Mouse (Mus musculus): ENCODE measurements around the gene Gp2. TPM values are rescaled to one million over a fixed set of nuclear protein-coding genes. Genes with fewer than 3 reads are reported as not detected.

The Gp2 gene
- polyA plus RNA-seq (2014; fragmentation: Nextera tagmentation; extraction: Ambion mirVana), result not detected in 2 replicates

- Histone ChIP-seq H3K4me2 (ENCODE audit: low read length) (no peak within 1 kb of the TSS), H3K4me1 (ENCODE audit: control insufficient read depth in 2 of 2, insufficient read depth in 2 of 2, low read length in 2 of 2) (no peaks in the 10 kb centered on the region), H3K9me3 (ENCODE audit: control insufficient read depth, low read length) (no peaks in the 10 kb centered on the region), H3K36me3 (ENCODE audit: control insufficient read depth, insufficient read depth, low read length) (no peaks in the 10 kb centered on the region), H3K27ac (replicated peaks in 1 of 2; ENCODE audit: control insufficient read depth in 1 of 2, insufficient read depth in 1 of 2, low read depth in 2 of 2, low read length in 2 of 2) (no peak within 1 kb of the TSS), H3K9ac (ENCODE audit: low read length) (no peak within 1 kb of the TSS), H3K4me3 (ENCODE audit: control insufficient read depth in 1 of 2, insufficient read depth in 1 of 2, low read depth in 1 of 2, low read length in 2 of 2) (no peak within 1 kb of the TSS), H3K27me3 (ENCODE audit: control insufficient read depth, insufficient read depth, low read length) (no peaks in the 10 kb centered on the region)
- ATAC-seq (ENCODE audit: insufficient number of reproducible peaks, insufficient read depth, low FRiP score, low read depth), result no peak
- WGBS, result 84% methylated on average over 6 of the region's 6 CpGs
Measured at GRCm38 (mm10) chr7:119459185-119459584, at the start of gene Gp2. Gene Gp2 (minus strand): TSS chr7:119459285.

- WGBS, result 72% methylated on average over 4 of the region's 4 CpGs
- Histone ChIP-seq H3K4me1 (ENCODE audit: control insufficient read depth in 2 of 2, insufficient read depth in 2 of 2, low read length in 2 of 2) (no peaks in the 10 kb centered on the region), H3K4me2 (ENCODE audit: low read length) (no peak overlapping the region), H3K27ac (replicated peaks in 1 of 2; ENCODE audit: control insufficient read depth in 1 of 2, insufficient read depth in 1 of 2, low read depth in 2 of 2, low read length in 2 of 2) (no peak overlapping the region), H3K9ac (ENCODE audit: low read length) (no peak overlapping the region), H3K9me3 (ENCODE audit: control insufficient read depth, low read length) (no peaks in the 10 kb centered on the region), H3K27me3 (ENCODE audit: control insufficient read depth, insufficient read depth, low read length) (no peaks in the 10 kb centered on the region), H3K36me3 (ENCODE audit: control insufficient read depth, insufficient read depth, low read length) (no peaks in the 10 kb centered on the region), H3K4me3 (ENCODE audit: control insufficient read depth in 1 of 2, insufficient read depth in 1 of 2, low read depth in 1 of 2, low read length in 2 of 2) (no peak overlapping the region)
- no peak for ATAC-seq (ENCODE audit: insufficient number of reproducible peaks, insufficient read depth, low FRiP score, low read depth)
Measured at GRCm38 (mm10) chr7:119490041-119490780, 31.1 kb upstream of the Gp2 start.

GRCm38 (mm10) chr7:119486683-119487082 is 27.6 kb upstream of the Gp2 start:
- Histone ChIP-seq H3K4me3 (ENCODE audit: control insufficient read depth in 1 of 2, insufficient read depth in 1 of 2, low read depth in 1 of 2, low read length in 2 of 2) (no peak overlapping the region), H3K27me3 (ENCODE audit: control insufficient read depth, insufficient read depth, low read length) (no peaks in the 10 kb centered on the region), H3K9ac (ENCODE audit: low read length) (no peak overlapping the region), H3K36me3 (ENCODE audit: control insufficient read depth, insufficient read depth, low read length) (no peaks in the 10 kb centered on the region), H3K4me1 (ENCODE audit: control insufficient read depth in 2 of 2, insufficient read depth in 2 of 2, low read length in 2 of 2) (no peaks in the 10 kb centered on the region), H3K27ac (replicated peaks in 1 of 2; ENCODE audit: control insufficient read depth in 1 of 2, insufficient read depth in 1 of 2, low read depth in 2 of 2, low read length in 2 of 2) (no peak overlapping the region), H3K4me2 (ENCODE audit: low read length) (no peak overlapping the region), H3K9me3 (ENCODE audit: control insufficient read depth, low read length) (no peaks in the 10 kb centered on the region)
- no peak for ATAC-seq (ENCODE audit: insufficient number of reproducible peaks, insufficient read depth, low FRiP score, low read depth)
- 87% methylated on average over 5 of the region's 5 CpGs for WGBS

- Histone ChIP-seq H3K36me3 (ENCODE audit: control insufficient read depth, insufficient read depth, low read length) (no peaks in the 10 kb centered on the region), H3K9me3 (ENCODE audit: control insufficient read depth, low read length) (no peaks in the 10 kb centered on the region), H3K4me2 (ENCODE audit: low read length) (no peak overlapping the region), H3K4me1 (ENCODE audit: control insufficient read depth in 2 of 2, insufficient read depth in 2 of 2, low read length in 2 of 2) (no peaks in the 10 kb centered on the region), H3K4me3 (ENCODE audit: control insufficient read depth in 1 of 2, insufficient read depth in 1 of 2, low read depth in 1 of 2, low read length in 2 of 2) (no peak overlapping the region), H3K27ac (replicated peaks in 1 of 2; ENCODE audit: control insufficient read depth in 1 of 2, insufficient read depth in 1 of 2, low read depth in 2 of 2, low read length in 2 of 2) (no peak overlapping the region), H3K27me3 (ENCODE audit: control insufficient read depth, insufficient read depth, low read length) (no peaks in the 10 kb centered on the region), H3K9ac (ENCODE audit: low read length) (no peak overlapping the region)
- ATAC-seq (ENCODE audit: insufficient number of reproducible peaks, insufficient read depth, low FRiP score, low read depth), result no peak
- 73% methylated on average over 4 of the region's 4 CpGs for WGBS
Measured at GRCm38 (mm10) chr7:119484154-119484553, 25.1 kb upstream of the Gp2 start.

- Histone ChIP-seq H3K4me1 (ENCODE audit: control insufficient read depth in 2 of 2, insufficient read depth in 2 of 2, low read length in 2 of 2) (no peaks in the 10 kb centered on the region), H3K4me3 (ENCODE audit: control insufficient read depth in 1 of 2, insufficient read depth in 1 of 2, low read depth in 1 of 2, low read length in 2 of 2) (no peak within 1 kb of the TSS)
- ATAC-seq (ENCODE audit: insufficient number of reproducible peaks, insufficient read depth, low FRiP score, low read depth), result no peak
Measured at GRCm38 (mm10) chr7:119479256-119479655, 20.2 kb upstream of the Gp2 start, which contains the start of gene Umod. Gene Umod (minus strand): TSS chr7:119479282.

GRCm38 (mm10) chr7:119476500-119477389 is 17.7 kb upstream of the Gp2 start:
- H3K4me3 ChIP-seq (ENCODE audit: control insufficient read depth in 1 of 2, insufficient read depth in 1 of 2, low read depth in 1 of 2, low read length in 2 of 2), result no peak overlapping the region
- H3K36me3 ChIP-seq (ENCODE audit: control insufficient read depth, insufficient read depth, low read length), result no peaks in the 10 kb centered on the region
- no peak overlapping the region for H3K4me2 ChIP-seq (ENCODE audit: low read length)
- no peaks in the 10 kb centered on the region for H3K4me1 ChIP-seq (ENCODE audit: control insufficient read depth in 2 of 2, insufficient read depth in 2 of 2, low read length in 2 of 2)
- no peak for ATAC-seq (ENCODE audit: insufficient number of reproducible peaks, insufficient read depth, low FRiP score, low read depth)
- no peak overlapping the region for H3K27ac ChIP-seq (replicated peaks in 1 of 2; ENCODE audit: control insufficient read depth in 1 of 2, insufficient read depth in 1 of 2, low read depth in 2 of 2, low read length in 2 of 2)
- no peaks in the 10 kb centered on the region for H3K9me3 ChIP-seq (ENCODE audit: control insufficient read depth, low read length)
- H3K27me3 ChIP-seq (ENCODE audit: control insufficient read depth, insufficient read depth, low read length), result no peaks in the 10 kb centered on the region
- 64% methylated on average over 33 of the region's 33 CpGs for WGBS
- no peak overlapping the region for H3K9ac ChIP-seq (ENCODE audit: low read length)

More at GRCm38 (mm10) chr7:119479256-119479655, 20.2 kb upstream of the Gp2 start, which contains the start of gene Umod:
- Histone ChIP-seq H3K9ac (ENCODE audit: low read length) (no peak within 1 kb of the TSS), H3K27ac (replicated peaks in 1 of 2; ENCODE audit: control insufficient read depth in 1 of 2, insufficient read depth in 1 of 2, low read depth in 2 of 2, low read length in 2 of 2) (no peak within 1 kb of the TSS), H3K36me3 (ENCODE audit: control insufficient read depth, insufficient read depth, low read length) (no peaks in the 10 kb centered on the region), H3K4me2 (ENCODE audit: low read length) (no peak within 1 kb of the TSS), H3K27me3 (ENCODE audit: control insufficient read depth, insufficient read depth, low read length) (no peaks in the 10 kb centered on the region), H3K9me3 (ENCODE audit: control insufficient read depth, low read length) (no peaks in the 10 kb centered on the region)

GRCm38 (mm10) chr7:119454192-119454591 is 4.9 kb downstream of the Gp2 start:
- Histone ChIP-seq H3K4me3 (ENCODE audit: control insufficient read depth in 1 of 2, insufficient read depth in 1 of 2, low read depth in 1 of 2, low read length in 2 of 2) (no peak overlapping the region), H3K9me3 (ENCODE audit: control insufficient read depth, low read length) (no peaks in the 10 kb centered on the region), H3K4me2 (ENCODE audit: low read length) (no peak overlapping the region), H3K27ac (replicated peaks in 1 of 2; ENCODE audit: control insufficient read depth in 1 of 2, insufficient read depth in 1 of 2, low read depth in 2 of 2, low read length in 2 of 2) (no peak overlapping the region), H3K4me1 (ENCODE audit: control insufficient read depth in 2 of 2, insufficient read depth in 2 of 2, low read length in 2 of 2) (no peaks in the 10 kb centered on the region), H3K36me3 (ENCODE audit: control insufficient read depth, insufficient read depth, low read length) (no peaks in the 10 kb centered on the region), H3K27me3 (ENCODE audit: control insufficient read depth, insufficient read depth, low read length) (no peaks in the 10 kb centered on the region), H3K9ac (ENCODE audit: low read length) (no peak overlapping the region)
- no peak for ATAC-seq (ENCODE audit: insufficient number of reproducible peaks, insufficient read depth, low FRiP score, low read depth)
- 73% methylated on average over 7 of the region's 7 CpGs for WGBS
